Mouse (Mus musculus): Measurements from ENCODE around the gene Ush2a.

DNA sequence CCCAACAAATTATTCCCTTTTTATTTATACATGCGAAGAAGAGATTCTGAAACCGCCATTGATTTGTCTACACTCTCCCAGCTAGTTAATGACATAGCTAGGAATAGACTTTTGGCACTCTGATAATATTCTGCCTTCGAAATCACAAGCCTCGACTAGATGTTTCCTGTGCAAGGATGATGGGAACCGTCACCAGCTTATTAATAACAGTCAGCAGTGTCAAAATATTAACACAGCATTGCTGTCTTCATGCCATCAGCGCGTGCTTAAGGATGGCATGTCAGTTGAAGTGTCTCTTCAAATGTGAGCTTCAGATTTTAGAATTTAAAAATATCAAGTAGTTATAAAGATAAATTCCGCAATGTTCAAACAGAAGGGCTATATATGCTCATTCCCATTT, 337.3 kb downstream of the Ush2a start:
- TF ChIP-seq CTCF (IDR thresholded peaks at IDR 0.05; ENCODE audit: low read depth, low read length) (no peak), POLR2A (IDR thresholded peaks at IDR 0.05; ENCODE audit: extremely low read depth, insufficient read depth, low read length) (no peak)
